Mouse (Mus musculus) heart, embryonic 14.5 days (tissue): ENCODE data around the gene Oas3. TPM values are rescaled to one million over a fixed set of nuclear protein-coding genes. Genes with fewer than 3 reads are reported as not detected.

Source experiments
- ATAC-seq: fragments of 200-750 bp; cut with Nextera tagmentation; 2 replicates; pipeline ENCODE4 v1.8.0; 2017; ENCODE audit warnings: low read depth, moderate TSS enrichment; ENCODE audit not compliant: insufficient number of reproducible peaks, insufficient read depth, low FRiP score
- H3K27ac ChIP-seq, 2 experiments: fragments of 200-500 bp in 1 of 2; fragments of 300-500 bp in 1 of 2; sonication (generic) in 1 of 2; replicated peaks in 1 of 2; 2 replicates each; pipeline ENCODE4 v1.5.1; 2012 to 2014; ENCODE audit warnings: low read depth in 2 of 2, low read length in 2 of 2, control low read depth in 1 of 2, mild to moderate bottlenecking in 1 of 2, mixed read lengths in 1 of 2; ENCODE audit not compliant: control insufficient read depth in 1 of 2, insufficient read depth in 1 of 2
- H3K27me3 ChIP-seq: fragments of 300-500 bp; sonication (generic); 2 replicates; pipeline ENCODE4 v1.6.1; 2014; ENCODE audit warnings: mild to moderate bottlenecking, low read length, control low read depth; ENCODE audit not compliant: control insufficient read depth, insufficient read depth
- H3K36me3 ChIP-seq: fragments of 300-500 bp; sonication (generic); 2 replicates; pipeline ENCODE4 v1.6.1; 2014; ENCODE audit warnings: mild to moderate bottlenecking, control low read depth, low read length, mixed read lengths; ENCODE audit not compliant: control insufficient read depth, insufficient read depth
- H3K4me1 ChIP-seq, 2 experiments: fragments of 200-500 bp in 1 of 2; fragments of 300-500 bp in 1 of 2; sonication (generic) in 1 of 2; 2 replicates each; pipeline ENCODE4 v1.6.1; 2012 to 2014; ENCODE audit warnings: low read length in 2 of 2, control low read depth in 1 of 2, mixed read lengths in 1 of 2; ENCODE audit not compliant: control insufficient read depth in 2 of 2, insufficient read depth in 2 of 2
- H3K4me2 ChIP-seq: fragments of 300-500 bp; sonication (generic); 2 replicates; pipeline ENCODE4 v1.6.1; 2014; ENCODE audit warnings: mild to moderate bottlenecking, low read length
- H3K4me3 ChIP-seq, 2 experiments: fragments of 200-500 bp in 1 of 2; fragments of 300-500 bp in 1 of 2; sonication (generic) in 1 of 2; 2 replicates each; pipeline ENCODE4 v1.5.1; 2012 to 2014; ENCODE audit warnings: low read length in 2 of 2, mild to moderate bottlenecking in 2 of 2, control low read depth in 1 of 2, low read depth in 1 of 2, moderate library complexity in 1 of 2; ENCODE audit not compliant: control insufficient read depth in 1 of 2, insufficient read depth in 1 of 2
- H3K9ac ChIP-seq: fragments of 300-500 bp; sonication (generic); 2 replicates; pipeline ENCODE4 v1.6.1; 2014; ENCODE audit warnings: mild to moderate bottlenecking, low read length
- H3K9me3 ChIP-seq: fragments of 300-500 bp; sonication (generic); 2 replicates; pipeline ENCODE4 v1.6.1; 2016; ENCODE audit warnings: low read length, control low read depth; ENCODE audit not compliant: control insufficient read depth
- WGBS: fragments of 180-500 bp; shearing (Covaris S2); extraction: QIAGEN DNeasy Blood & Tissue Kit; methylation state at CpG from one replicate; pipeline ENCODE4 v1.1.7; 2014; 5-methylcytosine and 5-hydroxymethylcytosine counted together
- polyA plus RNA-seq: library from polyadenylated mRNA; unstranded; fragments of >200 nt; fragmentation: Nextera tagmentation; extraction: Ambion mirVana; gene quantifications from 2 replicates; pipeline ENCODE4 v1.2.1, GENCODE M21; 2014

Gene Oas3
- polyA plus RNA-seq, 1 experiment from 2014 or later = 0.27 TPM

- Histone ChIP-seq H3K36me3 (no peaks in the 10 kb centered on the region), H3K27ac (no peak overlapping the region), H3K27me3 (peaks cover 4% of the 10 kb centered on the region; the same call in 1 of the 2 replicates), H3K9me3 (no peaks in the 10 kb centered on the region), H3K9ac (no peak overlapping the region), H3K4me2 (no peak overlapping the region), H3K4me1 (no peaks in the 10 kb centered on the region), H3K4me3 (no peak overlapping the region)
- ATAC-seq = no peak
- 78% methylated on average over 4 of the region's 4 CpGs for WGBS
Observed at GRCm38 (mm10) chr5:120754215-120754614, 23.2 kb downstream of the Oas3 start.

GRCm38 (mm10) chr5:120752786-120753185, 24.7 kb downstream of the Oas3 start:
- Histone ChIP-seq H3K9me3 (no peaks in the 10 kb centered on the region), H3K36me3 (no peaks in the 10 kb centered on the region), H3K27ac (no peak overlapping the region), H3K27me3 (no peaks in the 10 kb centered on the region; the same call in 1 of the 2 replicates), H3K4me3 (no peak overlapping the region), H3K4me2 (no peak overlapping the region), H3K4me1 (no peaks in the 10 kb centered on the region), H3K9ac (no peak overlapping the region)
- WGBS = 68% methylated on average over 3 of the region's 3 CpGs
- ATAC-seq = no peak

GRCm38 (mm10) chr5:120751206-120751605, 26.3 kb downstream of the Oas3 start:
- H3K36me3 ChIP-seq = no peaks in the 10 kb centered on the region
- H3K9ac ChIP-seq = no peak overlapping the region
- no peak overlapping the region for H3K27ac ChIP-seq
- H3K4me3 ChIP-seq = no peak overlapping the region
- no peak for ATAC-seq
- no peaks in the 10 kb centered on the region; the same call in 1 of the 2 replicates for H3K27me3 ChIP-seq
- no peak overlapping the region for H3K4me2 ChIP-seq
- no peaks in the 10 kb centered on the region for H3K9me3 ChIP-seq
- H3K4me1 ChIP-seq = no peaks in the 10 kb centered on the region
- WGBS = 64% methylated on average over 3 of the region's 3 CpGs

- no peak within 1 kb of the TSS for H3K27ac ChIP-seq
- no peaks in the 10 kb centered on the region for H3K36me3 ChIP-seq
- WGBS = 50% methylated on average over 5 of the region's 5 CpGs
- H3K4me2 ChIP-seq = no peak within 1 kb of the TSS
- no peaks in the 10 kb centered on the region; the same call in 1 of the 2 replicates for H3K27me3 ChIP-seq
- H3K4me1 ChIP-seq = no peaks in the 10 kb centered on the region
- no peak for ATAC-seq
- no peak within 1 kb of the TSS for H3K9ac ChIP-seq
- no peaks in the 10 kb centered on the region for H3K9me3 ChIP-seq
- H3K4me3 ChIP-seq = no peak within 1 kb of the TSS
Observed at GRCm38 (mm10) chr5:120749688-120750087, 27.8 kb downstream of the Oas3 start, which contains the start of gene Oas2. TSS of gene Oas2 (minus strand) at chr5:120749853.

- Histone ChIP-seq H3K9me3 (no peaks in the 10 kb centered on the region), H3K4me3 (no peak overlapping the region), H3K4me1 (no peaks in the 10 kb centered on the region), H3K27ac (no peak overlapping the region), H3K9ac (no peak overlapping the region), H3K36me3 (no peaks in the 10 kb centered on the region), H3K27me3 (peaks cover 2% of the 10 kb centered on the region; the same call in 1 of the 2 replicates), H3K4me2 (no peak overlapping the region)
- WGBS = 11% methylated on average over 5 of the region's 5 CpGs
- ATAC-seq = no peak
Observed at GRCm38 (mm10) chr5:120746451-120746850, 31.0 kb downstream of the Oas3 start.

- WGBS = 34% methylated on average over 4 of the region's 4 CpGs
- Histone ChIP-seq H3K4me3 (no peak overlapping the region), H3K4me2 (no peak overlapping the region), H3K27me3 (peaks cover 2% of the 10 kb centered on the region; the same call in 1 of the 2 replicates), H3K9ac (no peak overlapping the region), H3K9me3 (no peaks in the 10 kb centered on the region), H3K27ac (no peak overlapping the region), H3K36me3 (no peaks in the 10 kb centered on the region), H3K4me1 (no peaks in the 10 kb centered on the region)
- no peak for ATAC-seq
Observed at GRCm38 (mm10) chr5:120742125-120742524, 35.3 kb downstream of the Oas3 start.

GRCm38 (mm10) chr5:120734380-120734990, 43.0 kb downstream of the Oas3 start:
- H3K36me3 ChIP-seq = no peaks in the 10 kb centered on the region
- H3K27me3 ChIP-seq = no peaks in the 10 kb centered on the region; the same call in 1 of the 2 replicates
- H3K4me2 ChIP-seq = no peak overlapping the region
- H3K4me3 ChIP-seq = no peak overlapping the region
- no peak overlapping the region for H3K9ac ChIP-seq
- 70% methylated on average over 14 of the region's 14 CpGs for WGBS
- no peak for ATAC-seq
- no peak overlapping the region for H3K27ac ChIP-seq
- H3K4me1 ChIP-seq = no peaks in the 10 kb centered on the region
- H3K9me3 ChIP-seq = no peaks in the 10 kb centered on the region

- Histone ChIP-seq H3K9ac (no peak overlapping the region), H3K9me3 (no peaks in the 10 kb centered on the region), H3K4me2 (no peak overlapping the region), H3K4me1 (no peaks in the 10 kb centered on the region), H3K36me3 (no peaks in the 10 kb centered on the region), H3K4me3 (no peak overlapping the region), H3K27me3 (no peaks in the 10 kb centered on the region), H3K27ac (no peak overlapping the region)
- WGBS = 90% methylated on average over 3 of the region's 3 CpGs
- no peak for ATAC-seq
Observed at GRCm38 (mm10) chr5:120733696-120734095, 43.8 kb downstream of the Oas3 start.
